Mouse (Mus musculus): Measurements from ENCODE around the gene Spint1.

Spint1 gene

DNA sequence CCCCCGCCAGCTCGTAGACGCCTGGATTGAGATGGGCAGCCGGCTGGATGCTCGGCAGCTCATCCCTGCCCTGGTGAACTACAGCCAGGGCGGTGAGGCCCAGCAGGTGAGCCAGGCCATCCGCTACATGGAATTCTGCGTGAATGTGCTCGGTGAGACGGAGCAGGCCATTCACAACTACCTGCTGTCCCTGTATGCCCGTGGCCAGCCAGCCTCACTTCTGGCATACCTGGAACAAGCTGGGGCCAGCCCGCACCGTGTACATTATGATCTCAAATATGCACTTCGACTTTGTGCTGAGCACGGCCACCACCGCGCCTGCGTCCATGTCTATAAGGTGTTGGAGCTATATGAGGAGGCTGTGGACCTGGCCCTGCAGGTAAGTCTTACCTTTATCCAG is 57.2 kb downstream of the Spint1 start:
- DNase-seq = no peak

DNA sequence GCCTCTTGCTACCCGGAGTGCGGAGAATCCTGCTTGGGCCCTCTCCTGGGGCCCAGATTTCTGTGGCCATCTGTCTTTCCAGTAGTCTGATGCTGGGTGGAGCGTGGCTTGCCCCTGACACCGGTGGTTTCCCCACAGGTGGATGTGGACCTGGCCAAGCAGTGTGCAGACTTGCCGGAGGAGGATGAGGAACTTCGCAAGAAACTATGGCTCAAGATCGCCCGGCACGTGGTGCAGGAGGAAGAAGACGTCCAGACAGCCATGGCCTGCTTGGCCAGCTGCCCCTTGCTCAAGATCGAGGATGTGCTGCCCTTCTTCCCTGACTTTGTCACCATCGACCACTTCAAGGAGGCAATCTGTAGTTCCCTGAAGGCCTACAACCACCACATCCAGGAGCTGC is 59.6 kb downstream of the Spint1 start:
- DNase-seq = no peak

DNA sequence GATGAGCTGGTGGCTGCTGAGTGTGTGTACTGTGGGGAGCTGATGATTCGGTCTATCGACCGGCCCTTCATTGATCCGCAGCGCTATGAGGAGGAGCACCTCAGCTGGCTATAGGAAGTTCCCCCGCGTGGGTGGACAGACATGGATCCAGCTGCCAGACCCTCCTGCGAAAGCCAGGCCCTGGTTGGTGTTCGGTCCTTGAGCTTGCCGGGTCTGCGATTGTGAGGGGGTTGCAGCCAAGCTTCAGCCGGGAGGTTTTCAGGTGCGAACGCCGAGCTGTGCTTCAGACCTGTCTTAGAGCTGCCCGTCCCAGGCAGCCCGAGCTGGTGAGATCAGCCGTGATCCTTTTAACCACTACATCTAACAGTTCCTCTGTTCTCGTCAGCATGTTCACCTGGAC is 60.3 kb downstream of the Spint1 start:
- no peak for DNase-seq

DNA sequence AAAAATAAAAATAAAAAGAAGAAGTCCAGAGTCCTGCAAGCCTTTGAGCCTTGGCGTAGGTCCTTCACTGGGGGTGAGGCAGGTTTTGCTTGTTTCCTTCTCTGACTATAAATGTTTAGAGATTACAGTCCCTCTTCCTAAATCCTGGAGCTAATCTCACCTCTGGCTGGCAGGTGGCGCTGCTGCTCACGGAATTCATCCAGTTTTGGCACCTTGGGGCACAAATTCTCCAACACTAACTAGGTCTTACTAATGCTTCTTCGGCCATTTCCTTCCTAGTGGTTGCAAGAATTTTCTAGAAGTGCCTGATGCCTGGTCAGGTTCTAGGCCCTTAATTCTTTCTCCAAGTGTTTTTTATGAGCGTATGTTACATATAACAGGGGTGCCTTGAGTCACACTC is 61.2 kb downstream of the Spint1 start:
- DNase-seq = peak; percentile 71

DNA sequence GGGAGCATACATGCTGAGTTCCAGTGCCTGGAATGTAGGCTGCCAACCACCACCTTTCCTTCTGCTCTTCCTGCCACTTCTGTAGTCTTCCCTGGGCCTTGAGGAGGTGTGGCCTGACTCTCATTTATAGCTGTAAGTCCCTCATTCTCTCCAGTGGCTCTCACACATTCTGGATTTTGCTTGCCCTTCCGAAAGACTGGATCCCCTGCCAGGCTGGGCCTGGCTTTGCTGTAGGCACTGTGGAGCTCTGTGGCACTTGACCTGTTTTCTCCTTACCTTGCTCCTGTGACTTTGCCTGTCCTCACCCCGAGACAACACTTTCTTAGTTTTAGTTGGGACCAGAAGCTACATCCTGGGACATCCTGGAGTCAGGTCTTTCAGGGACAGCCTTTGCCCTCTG is 61.7 kb downstream of the Spint1 start:
- no peak for DNase-seq

All from kidney, adult 11 months (tissue).